Mouse (Mus musculus): ENCODE results near the gene Zfp384.

Gene Zfp384

GRCm38 (mm10) chr6:125009129-125009180 is at the start of gene Zfp384:
TSS of gene Zfp384 (plus strand) at chr6:125009145.
- no peak for DNase-seq (ENCODE audit: low read depth, low spot score)

GRCm38 (mm10) chr6:124959960-124960359 is 49.0 kb upstream of the Zfp384 start:
- DNase-seq (ENCODE audit: low read depth, low spot score) = no peak

DNA sequence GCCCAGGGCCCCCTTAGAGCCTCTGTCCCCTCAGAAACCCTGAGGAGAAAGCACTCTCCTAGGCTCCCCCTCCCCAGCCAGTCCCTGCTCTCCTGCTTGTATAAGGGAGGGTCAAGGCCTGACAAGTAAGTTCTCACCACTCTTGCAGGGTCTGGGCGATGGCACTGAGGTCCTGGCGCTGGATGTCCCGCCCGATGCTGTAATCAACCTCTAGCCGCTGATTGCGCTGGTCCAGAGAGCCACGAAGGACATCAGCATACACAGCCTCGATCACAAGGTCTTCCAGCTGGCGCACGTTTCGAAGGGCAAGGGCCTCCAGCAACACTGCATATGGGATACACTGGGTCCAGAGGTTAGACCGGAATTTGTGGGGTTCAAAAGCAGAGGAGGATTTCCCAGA is 47.9 kb upstream of the Zfp384 start:
- DNase-seq (ENCODE audit: low read depth, low spot score) = no peak

DNA sequence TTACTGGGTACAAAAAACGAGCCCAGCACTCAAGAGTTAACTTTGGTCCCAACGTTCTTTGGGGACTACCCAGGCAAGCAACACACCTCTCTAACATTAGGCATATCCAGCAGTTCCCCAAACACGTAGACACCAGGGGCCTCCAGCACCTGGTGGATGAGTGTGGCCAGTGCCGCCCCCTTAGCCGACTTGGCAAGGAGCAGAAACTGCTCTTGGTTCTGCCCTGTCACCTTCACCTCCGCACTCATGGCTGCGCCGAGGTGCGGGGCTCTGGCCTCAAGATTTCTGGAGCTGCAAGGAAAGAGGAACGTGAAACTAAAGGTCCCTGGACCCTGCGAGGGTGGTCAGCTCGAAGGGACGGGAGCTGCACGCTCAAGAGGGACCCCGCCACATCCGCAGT is 44.3 kb upstream of the Zfp384 start:
- peak; percentile 5 for DNase-seq (ENCODE audit: low read depth, low spot score)

- peak; percentile 93 for DNase-seq (ENCODE audit: low read depth, low spot score)
Observed at GRCm38 (mm10) chr6:124965088-124965719, 43.7 kb upstream of the Zfp384 start, which contains the start of gene Cops7a. TSS of gene Cops7a (minus strand) at chr6:124965538.

DNA sequence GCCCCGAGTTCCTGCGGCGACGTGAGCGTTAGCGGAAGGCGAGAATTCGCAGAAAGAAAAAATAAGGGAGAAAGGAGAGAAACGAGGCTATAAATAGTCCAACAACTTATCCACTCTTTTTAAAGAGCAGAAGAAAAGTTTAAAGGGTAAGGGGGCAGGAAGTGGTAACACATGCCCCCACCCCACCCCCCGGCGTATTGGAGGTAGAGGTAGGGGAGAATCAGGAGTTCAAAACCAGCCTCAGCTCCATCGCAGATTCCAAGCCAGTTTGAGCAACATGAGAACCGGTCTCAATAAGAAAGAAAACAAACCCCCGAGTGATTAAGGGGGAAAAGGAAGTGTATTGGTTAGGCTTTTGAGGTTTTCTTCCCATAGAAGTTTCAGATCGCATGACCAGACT is 43.2 kb upstream of the Zfp384 start:
- DNase-seq (ENCODE audit: low read depth, low spot score) = peak; percentile 2

GRCm38 (mm10) chr6:124966466-124967118 is 42.4 kb upstream of the Zfp384 start:
- peak; percentile 23 for DNase-seq (ENCODE audit: low read depth, low spot score)

DNA sequence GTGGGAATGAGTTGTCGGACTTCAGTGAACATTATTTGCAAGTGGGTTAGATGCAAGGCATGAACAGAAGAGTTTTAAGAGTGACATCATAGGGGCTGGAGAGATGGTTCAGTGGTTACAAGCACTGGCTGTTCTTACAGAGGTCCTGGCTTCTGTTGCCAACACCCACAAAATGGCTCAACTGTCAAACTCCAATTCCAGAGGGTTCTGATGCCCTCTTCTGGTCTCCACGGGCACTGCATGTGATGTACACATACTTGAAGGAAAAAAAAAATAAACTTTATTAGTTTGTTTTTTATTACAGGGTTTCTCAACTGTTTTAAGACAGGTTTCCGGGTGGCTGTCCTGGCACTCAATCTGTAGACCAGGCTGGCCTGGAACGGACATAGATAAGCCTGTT is 41.2 kb upstream of the Zfp384 start:
- peak; percentile 68 for DNase-seq (ENCODE audit: low read depth, low spot score)

GRCm38 (mm10) chr6:124992241-124992640 is 16.7 kb upstream of the Zfp384 start:
- DNase-seq (ENCODE audit: low read depth, low spot score) = no peak

DNA sequence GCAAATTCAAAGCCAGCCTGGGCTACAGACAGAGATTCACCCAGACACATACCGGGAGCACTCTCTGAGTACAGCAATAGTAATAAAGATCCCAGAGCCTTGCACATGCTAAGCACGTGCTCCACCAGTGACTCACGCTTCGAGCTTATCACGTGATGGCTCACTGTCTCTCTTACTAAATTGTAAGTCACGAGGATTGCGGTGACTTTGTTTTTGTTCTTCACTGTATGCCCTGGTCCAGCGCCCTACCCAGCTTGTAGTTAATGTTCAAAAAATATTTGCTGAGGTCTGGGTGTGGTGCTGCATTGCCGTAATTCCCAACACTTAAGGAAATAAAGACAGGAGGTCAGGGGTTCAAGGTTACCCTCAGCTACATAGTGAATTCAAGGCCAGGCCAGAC is 15.6 kb upstream of the Zfp384 start:
- no peak for DNase-seq (ENCODE audit: low read depth, low spot score)

- peak; percentile 68 for DNase-seq (ENCODE audit: low read depth, low spot score)
Observed at GRCm38 (mm10) chr6:124993876-124994275, 15.1 kb upstream of the Zfp384 start.

DNA sequence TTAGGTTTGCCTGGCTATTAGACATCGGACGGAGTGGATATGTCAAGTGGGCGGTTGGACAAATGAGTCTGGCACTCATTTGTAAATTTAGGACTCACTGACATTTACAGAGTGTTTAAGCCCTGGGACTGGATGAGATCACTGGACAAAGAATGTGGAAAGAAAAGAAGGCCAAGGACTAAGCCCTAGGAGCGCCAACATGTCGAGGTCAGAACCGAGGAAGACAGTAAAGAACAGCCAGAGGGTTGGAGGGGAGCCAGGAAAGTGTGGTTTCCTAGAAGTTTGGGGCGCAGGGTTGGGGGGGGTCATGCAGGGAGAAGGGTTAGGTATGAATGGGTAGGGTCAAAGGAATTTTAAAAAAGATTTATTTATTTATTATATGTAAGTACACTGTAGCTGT is 13.7 kb upstream of the Zfp384 start:
- no peak for DNase-seq (ENCODE audit: low read depth, low spot score)

- DNase-seq (ENCODE audit: low read depth, low spot score) = no peak
Observed at GRCm38 (mm10) chr6:124995831-124996403, 13.0 kb upstream of the Zfp384 start.

- DNase-seq (ENCODE audit: low read depth, low spot score) = peak; percentile 63
Observed at GRCm38 (mm10) chr6:124996551-124997501, 12.1 kb upstream of the Zfp384 start, which contains the start of gene Pianp. TSS of gene Pianp (plus strand) at chr6:124996694.

- DNase-seq (ENCODE audit: low read depth, low spot score) = no peak
Observed at GRCm38 (mm10) chr6:124998066-124998465, 10.9 kb upstream of the Zfp384 start.

- no peak for DNase-seq (ENCODE audit: low read depth, low spot score)
Observed at GRCm38 (mm10) chr6:124999091-124999490, 9.9 kb upstream of the Zfp384 start.

GRCm38 (mm10) chr6:124999546-124999945 is 9.4 kb upstream of the Zfp384 start:
- no peak for DNase-seq (ENCODE audit: low read depth, low spot score)

DNA sequence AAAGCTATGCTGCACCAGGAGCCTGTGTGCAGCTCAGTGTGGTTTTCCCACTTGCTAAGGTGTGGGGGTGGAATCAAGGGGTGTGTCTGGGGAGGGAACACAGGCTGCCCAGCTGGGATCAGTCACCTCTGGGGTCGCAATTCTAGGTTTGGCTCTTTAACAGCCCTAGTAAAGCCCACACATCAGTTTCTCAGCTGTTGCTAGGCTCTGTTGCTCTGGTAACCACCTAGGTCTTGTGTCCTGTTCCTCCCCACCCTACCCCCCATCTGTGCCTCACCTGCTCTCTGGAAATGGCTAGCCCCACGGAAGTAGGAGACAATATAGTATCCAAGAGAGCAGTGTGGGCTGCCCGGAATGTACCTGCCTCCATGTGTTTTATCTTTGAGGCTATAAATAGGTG is 5.2 kb upstream of the Zfp384 start:
- DNase-seq (ENCODE audit: low read depth, low spot score) = no peak

- DNase-seq (ENCODE audit: low read depth, low spot score) = no peak
Observed at GRCm38 (mm10) chr6:125005086-125005485, 3.9 kb upstream of the Zfp384 start.

GRCm38 (mm10) chr6:125008060-125008459 is 885 bp upstream of the Zfp384 start:
- DNase-seq (ENCODE audit: low read depth, low spot score) = no peak

DNA sequence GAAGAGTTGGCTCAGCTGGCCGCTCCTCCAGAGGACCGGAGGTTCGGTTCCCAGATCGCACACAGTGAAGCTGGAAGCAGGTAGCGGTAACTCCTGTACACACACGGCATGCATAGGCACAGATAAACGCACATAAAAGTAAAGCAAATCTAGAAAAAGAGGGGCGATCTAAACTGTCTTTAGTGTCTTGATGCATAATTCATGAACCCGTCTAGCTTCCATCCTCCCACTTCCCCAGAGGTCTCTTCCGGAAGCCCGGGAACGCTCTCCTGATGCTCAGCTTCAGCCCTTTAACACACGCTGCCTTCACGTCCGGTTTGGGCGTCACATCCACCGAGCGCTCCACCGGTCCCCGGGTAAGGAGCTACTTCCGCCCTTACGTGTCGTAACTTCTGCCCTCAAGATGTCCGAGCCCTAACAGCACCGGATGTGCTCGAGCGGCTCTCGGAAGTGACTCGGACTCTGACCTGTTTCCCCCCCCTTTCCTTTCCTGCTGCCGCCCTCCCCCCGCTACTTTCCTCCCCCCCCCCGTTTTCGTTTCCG is 288 bp upstream of the Zfp384 start:
- peak; percentile 99 for DNase-seq (ENCODE audit: low read depth, low spot score)

Measured in mesoderm, embryonic 11.5 days (tissue).